Mouse (Mus musculus) adrenal gland, adult 18-20 months (tissue): ENCODE results near the gene 0610010K14Rik. TPM values are rescaled to one million over a fixed set of nuclear protein-coding genes. Genes with fewer than 3 reads are reported as not detected.

Experiments used
- DNase-seq, 2 experiments: peaks; one replicate each; pipeline ENCODE4 v3.0.0; 2021 to 2022; ENCODE audit warnings: low spot score in 2 of 2
- total RNA-seq, 2 experiments: library from RNA; stranded (reverse); gene quantifications; 1 replicate in 1 of 2; 2 replicates in 1 of 2; pipeline ENCODE4 v1.2.3; 2021

Gene 0610010K14Rik
- total RNA-seq, 2 experiments from 2014 or later = 33.7 to 37.3 TPM

DNA sequence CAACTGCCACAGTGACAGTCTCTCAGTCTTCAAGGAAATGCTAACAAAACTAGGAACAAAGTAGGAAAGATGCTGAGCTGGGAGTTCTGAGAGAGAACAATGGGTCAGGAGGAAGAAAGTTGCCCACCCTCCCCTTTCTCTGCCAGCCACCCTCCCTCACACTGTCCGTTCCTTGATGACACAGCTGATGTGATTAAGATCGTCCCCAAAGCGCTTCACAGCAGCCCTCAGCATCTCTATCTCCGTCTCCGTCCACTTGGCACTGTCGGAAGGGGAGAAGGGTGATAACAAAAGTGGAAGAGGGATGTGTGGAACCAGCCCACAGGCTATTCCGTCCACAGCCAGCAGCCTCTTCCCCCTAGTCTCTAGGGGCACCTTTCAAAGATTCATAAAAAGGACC is 997 bp downstream of the 0610010K14Rik start:
- no peak for DNase-seq

DNA sequence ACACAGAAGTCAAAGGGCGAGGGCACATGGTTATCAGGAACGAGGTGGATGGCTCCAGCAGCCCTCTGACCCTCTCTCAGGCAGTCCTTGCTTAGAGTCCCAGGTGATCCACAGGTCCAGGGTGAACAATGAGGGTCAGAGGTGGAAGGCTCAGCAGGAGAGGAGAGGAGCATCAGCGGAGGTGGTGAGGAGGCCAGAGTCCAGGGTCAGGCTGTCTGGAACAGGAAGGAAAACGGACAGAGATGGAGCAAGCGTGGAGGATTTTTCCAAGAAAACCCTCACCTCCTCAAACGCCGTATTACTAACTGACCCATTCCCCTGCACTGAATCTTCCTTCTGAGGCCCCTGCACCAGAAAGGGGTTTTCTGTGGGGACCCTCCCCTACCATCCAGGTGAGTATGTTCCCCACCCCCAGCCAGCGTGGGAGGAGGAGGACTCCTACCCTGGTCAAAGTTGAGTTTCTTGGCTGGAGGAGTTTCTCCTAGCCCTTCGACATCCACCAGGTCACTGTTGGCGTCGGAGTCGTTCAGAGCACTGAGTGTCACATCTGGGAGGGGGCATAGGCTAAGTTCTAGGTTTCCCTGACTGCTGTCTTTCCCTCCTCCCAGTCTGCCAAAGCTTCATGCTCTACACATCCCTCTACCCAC is 2.3 kb downstream of the 0610010K14Rik start:
- no peak for DNase-seq

DNA sequence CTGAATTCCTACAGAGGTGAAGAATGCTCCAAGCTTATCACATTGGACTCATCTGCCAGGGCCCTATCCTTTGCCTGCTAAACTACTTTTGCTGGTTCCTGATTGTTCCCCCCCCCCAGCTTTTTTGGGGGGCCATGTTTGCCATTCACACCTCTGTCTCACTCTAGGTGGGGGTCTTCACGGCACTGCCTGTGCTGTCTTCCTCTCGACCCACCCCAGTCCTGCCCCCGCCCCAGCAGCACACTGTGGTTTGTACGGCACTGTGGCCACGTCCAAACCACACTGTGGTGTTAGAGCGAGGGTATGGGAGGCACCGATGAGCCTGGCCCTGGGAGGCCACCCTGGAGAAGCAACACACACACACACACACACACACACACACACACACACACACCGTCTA is 3.2 kb downstream of the 0610010K14Rik start:
- DNase-seq = no peak

DNA sequence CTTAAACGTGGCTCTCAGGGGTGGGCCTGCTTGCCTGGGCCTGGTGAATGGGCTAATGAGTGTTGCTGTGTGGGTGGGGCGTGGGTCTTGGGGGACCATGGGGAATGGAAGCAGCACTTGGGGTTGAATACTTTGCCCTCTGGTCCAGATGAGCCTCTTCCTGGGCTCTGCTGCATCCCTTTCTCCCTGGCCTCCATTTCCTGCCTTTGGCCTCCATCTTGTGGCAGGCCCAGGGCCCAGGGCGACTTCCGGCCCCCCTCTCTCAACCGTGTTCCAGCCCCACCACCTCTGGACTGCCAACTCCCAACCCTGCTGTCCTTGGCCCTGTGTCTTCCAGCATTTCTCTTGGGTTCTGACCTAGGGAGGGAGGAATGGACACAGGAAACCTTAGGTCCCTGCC is 3.7 kb downstream of the 0610010K14Rik start:
- no peak for DNase-seq

DNA sequence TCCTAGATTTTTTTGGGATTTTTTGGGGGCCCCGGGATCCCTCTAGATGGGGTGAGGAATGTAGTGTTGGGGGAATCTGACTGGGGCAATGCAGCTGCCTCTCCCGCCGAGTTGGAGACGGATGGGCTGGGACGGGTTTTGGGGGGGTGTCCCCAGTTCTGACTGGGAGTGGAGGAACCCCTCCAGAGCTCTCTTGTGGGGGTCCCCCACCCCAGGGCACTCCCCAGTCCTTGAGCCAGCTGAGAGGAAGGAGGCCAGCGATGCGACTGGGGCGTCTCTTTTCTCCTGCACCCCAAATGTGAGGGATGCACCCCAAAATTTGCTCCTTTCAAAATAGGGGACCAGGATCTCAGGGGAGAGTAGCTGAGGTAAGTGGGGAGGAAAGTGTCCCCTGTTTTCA is 4.7 kb downstream of the 0610010K14Rik start:
- DNase-seq = no peak

DNA sequence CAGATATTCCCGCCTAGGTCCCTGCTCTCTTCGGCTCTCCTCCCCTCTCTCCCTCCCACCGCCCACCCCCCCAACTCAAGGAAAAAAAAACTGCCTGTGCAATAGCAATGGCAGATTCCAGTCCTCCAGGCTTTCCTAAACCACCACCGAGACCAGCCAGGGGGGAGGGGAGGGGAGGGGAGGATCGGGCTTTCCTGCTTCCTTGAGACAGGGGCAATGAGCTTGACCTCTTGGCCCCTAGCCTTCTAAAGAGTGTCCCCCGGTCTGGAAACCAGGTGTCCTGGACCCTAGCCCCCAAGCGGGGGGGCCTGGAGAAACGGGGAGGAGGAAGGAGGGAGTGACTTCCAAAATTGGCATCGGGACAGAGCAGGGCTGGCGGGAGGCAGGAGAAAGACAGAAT is 5.2 kb downstream of the 0610010K14Rik start:
- no peak for DNase-seq

DNA sequence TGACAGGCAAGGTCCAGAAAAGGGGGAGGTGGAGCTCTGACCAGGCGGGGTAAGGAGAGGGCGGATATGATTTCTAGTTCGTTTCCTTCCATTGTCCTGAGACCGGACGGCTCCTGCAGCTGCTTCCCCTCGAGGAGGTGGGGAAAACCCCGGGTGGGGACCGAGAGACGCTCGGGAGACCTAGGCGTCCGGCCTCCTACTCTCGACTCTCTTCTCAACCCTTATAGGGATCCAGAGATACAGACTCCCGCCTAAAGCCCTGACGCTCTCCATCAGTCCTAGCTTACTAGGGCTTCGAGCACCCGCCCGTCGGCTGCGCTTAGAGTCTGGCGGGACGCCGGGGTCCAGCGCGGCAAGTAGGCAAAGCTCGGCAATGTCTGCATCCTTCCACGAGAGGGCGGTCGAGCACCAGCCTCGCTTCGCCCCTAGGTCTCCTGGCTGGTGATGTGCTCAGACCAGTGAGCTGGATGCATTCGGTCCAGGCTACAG is 7.4 kb downstream of the 0610010K14Rik start:
- DNase-seq = peak; percentile 75 to 86

DNA sequence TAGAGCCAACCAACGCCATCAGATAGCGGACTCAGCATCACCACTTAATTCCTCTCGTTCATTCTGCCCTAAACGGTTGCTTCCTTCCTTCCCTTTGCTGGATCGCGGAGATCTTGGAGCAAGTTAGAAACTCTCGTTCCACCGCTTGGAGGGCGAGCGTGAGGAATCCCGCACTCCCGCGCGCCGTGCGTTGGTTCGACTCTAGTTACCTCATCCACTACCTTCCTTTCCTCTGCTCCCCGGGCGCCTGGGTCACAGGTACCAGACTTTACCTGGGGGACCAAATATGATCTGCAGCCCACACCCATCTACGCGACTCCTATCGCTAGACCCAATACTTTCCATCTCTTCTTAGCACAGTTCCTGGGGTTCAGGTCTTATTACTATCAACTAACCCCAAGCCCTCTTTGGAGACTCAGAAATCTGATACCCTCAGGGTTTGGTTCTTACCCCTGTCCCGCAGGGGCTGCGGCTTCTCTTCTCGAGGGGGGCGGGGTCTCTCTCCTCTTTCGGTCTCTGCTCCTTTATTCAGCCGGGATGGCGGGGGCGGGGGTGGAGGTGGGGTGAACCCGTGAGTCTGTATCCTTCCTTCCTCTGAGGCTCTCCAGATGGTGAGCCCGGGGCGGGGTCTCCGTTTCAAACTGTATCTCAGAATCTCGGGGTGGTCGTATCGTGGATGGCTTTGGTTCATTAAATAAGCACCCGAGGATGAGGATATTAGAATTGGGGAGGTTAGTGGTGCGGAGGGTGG is 8.3 kb downstream of the 0610010K14Rik start, which contains the start of gene Bcl6b:
Gene Bcl6b, minus strand, starts transcription at position 539 of the 751 bp plus-strand sequence.
- no peak for DNase-seq

DNA sequence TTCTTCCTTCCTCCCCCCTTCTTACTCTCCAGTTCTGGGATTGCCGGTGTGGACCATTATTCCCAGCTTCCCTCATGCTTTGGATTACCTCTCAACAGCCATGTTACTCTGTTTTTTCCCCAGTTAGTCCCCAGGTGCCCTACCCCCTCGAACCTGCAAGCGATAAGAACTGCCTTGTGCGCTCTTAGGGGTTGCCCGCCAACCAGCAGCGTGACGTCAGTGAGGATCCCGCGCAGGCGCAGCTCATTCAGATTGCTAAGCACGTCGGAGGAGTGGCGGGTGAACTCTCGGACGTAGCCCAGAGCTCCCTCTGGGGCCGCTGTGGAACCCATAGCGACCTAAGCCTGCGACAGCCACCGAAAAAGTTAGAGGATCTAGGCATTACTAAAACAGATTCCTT is 8.9 kb downstream of the 0610010K14Rik start:
- DNase-seq = peak; percentile 83

DNA sequence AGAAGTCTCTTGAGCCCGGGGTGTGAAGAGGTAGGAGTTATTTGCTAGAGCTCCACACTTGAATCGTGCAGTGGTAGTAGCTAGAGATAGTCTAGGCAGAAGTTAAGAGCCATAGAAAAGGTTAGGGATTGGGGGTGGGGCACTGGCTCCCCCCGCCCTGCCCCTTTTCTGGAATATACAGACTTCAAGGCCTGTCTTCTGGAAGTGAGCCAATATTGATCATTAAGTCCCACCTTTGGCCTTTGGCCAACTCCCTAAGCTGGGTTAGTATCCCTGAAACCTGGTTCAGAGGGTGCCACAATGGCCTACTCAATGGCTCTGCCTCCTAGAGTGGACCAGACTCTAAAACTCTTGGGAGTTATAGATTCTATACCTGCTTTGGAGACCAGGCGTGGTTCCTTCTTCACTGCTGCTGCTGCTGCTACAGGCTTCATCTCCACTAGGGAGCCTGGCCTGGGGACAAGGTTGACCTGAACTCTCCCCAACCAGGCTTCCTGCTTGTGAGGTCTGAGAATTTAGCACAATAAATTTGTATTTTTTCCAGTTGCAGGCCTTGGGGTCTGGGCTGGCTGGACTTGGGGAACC is 10.0 kb downstream of the 0610010K14Rik start:
- DNase-seq = no peak

DNA sequence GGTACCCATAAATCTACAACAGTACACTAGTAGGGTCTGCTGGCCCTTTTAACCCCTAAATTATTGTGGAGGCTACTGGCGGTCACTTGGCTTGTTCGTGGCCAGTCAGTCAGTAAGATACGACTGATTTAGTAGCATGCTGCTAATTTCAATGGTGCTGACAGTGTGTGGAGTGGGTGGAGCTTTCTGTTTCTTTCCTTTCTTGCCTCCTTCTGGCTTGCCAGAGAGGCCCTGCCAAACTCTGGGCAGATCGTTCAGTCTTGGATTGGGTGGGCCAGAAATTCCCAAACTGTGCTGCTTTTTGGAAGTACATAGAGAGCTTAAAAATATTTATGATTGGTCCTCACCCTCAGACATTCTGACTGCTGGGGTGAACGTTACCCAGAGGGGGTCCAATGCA is 10.6 kb downstream of the 0610010K14Rik start:
- DNase-seq = no peak

DNA sequence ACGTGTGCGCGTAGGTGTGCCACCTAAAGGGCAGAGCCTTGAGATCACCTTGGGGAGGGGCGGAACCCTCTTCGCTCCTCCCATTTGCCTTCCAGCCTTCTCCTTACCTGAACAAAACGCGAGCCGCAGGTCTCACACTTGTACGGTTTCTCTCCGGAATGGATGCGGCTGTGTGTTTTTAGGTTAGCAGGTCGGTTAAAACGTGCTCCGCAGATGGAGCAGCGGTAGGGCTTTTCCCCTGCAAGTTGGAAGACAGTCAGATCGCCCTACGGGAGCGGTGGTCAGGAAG is 11.2 kb downstream of the 0610010K14Rik start:
- DNase-seq = no peak

DNA sequence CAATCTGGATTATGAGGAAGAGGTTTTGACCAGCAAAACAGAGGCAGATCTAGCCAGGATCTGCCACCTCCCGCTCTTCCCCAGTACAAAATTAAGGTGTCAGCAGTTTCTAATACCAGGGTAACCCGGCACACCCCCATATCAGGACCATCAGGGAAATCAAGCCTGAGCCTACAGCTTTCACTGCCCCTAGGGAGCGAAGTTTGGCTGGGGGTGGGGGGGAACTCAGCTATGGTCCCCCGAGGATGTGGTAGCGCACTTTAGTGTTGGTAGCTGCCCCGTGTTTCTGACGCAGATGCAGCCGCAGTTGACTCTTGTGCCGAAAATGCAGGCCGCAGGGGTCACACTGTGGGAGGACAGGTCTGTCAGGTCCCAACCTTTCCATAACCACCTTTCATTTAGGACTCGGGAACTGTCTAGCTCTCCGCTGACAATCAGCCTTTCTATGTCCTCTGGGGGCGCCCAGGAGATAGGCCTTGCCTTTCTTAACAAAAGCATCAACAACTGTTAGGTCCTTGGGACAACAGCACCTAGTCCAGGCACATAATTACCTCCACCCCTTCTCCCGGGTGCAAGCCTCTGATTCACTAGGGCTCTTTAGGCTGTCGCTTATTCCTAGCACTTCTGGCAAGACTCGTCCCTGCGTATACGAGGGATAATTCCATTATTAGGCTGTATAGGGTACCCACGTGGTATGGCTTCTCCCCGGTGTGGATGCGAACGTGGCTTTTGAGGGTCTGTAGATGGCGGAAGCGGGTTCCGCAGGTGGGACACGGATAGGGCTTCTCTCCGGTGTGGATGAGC is 11.7 kb downstream of the 0610010K14Rik start:
- no peak for DNase-seq

DNA sequence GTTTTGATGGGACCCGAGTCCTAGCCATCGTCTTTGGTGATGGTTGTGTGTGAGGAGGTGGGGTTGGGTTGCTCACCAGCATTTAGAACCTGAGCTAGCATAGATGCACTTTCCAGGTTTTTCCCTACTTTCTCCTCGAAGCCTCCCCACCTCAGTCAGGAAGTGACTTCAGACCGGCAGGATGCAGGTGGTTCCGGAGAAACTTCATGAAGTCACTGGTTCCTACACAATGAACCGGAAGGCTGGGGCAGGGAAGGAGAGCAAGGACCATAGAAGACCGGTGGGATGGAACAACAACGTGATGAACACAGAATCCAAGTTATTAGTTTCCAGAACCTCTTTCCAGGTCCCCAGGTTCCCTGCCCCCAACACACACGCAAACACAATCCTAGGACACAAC is 14.0 kb downstream of the 0610010K14Rik start:
- no peak for DNase-seq

DNA sequence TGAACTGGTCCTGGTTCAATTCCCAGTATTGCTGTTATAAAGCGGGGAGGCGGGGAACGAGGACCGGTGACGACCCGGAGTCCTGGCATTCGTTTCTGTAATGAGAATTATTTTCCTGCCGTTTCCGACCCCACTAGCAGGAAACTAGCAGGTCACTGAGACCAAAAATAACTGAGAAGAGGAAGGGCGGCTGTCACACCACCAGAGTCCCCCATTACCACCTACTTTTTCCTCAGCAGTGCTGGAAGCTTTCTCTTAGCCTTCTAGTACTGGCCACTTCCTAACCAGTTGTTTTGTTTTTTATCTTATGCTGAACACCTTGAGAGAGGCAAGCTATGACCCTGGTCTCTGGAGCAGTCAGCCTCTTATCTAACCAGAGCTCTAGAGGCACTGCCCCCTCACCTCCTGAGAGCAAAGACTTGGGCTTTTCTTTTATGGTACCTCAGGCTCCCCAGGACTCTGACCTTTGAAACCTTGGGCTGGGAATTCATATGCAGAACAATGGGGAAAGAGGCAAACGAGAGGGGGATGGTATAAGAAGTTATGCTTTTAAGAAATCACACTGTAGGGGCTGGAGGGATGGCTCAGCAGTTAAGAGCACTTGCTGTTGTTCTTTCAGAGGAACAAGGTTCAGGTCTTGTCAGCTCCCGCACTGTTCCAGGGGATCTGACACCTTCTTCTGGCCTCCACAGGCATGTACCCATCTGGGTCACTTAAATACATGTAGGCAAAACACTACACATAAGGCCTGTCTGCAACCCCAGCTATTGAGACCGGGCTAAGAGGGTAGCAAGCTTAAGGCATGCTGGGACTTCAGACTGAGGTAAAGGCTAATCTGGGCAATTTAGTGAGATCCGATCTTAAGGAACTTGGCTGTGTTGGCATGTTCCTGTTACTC is 15.9 kb downstream of the 0610010K14Rik start:
- no peak for DNase-seq

DNA sequence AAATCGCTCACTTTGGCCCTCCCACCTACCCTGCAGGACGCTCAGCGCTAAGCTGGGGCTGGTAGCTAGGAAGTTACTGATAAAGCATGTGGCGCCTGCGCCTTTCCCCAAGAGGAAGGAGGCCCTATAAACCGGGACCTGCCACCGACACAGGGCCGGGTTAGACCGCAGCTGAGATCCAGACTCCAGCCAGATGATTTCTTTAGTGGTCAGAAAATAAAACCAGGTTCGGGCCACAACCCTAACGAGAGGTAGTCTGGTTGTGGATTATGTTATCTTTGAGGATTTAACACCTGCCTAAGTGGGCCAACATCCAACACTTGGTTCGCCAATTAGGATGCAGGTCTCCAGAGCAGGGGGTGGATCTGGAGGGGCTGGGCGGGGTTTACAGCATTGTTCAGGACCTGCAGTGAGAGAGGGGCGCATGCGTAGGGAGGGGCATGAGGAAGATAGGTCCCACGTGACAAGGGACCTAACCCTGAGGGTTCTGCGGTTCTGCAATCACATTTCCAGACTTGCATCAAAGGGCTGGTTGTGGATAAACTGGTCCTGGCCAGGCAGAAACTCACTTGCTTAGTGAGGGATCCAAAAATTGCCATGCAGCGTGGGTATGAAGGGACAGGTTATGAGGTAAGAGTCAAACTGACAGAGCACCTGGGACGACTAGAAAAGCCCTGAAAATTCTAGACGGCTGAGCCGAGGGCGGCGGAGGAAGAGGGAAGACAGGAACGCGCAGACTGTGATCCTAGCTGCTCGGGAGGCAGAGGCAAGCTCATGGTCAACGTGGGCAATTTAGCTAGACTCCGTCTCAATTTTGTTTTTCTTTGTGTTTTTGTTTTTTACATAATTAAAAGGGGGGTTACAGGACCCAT is 16.7 kb downstream of the 0610010K14Rik start, which contains the start of gene Slc16a13:
Gene Slc16a13, minus strand, starts transcription at position 334 of the 872 bp plus-strand sequence.
- peak; percentile 83 for DNase-seq

DNA sequence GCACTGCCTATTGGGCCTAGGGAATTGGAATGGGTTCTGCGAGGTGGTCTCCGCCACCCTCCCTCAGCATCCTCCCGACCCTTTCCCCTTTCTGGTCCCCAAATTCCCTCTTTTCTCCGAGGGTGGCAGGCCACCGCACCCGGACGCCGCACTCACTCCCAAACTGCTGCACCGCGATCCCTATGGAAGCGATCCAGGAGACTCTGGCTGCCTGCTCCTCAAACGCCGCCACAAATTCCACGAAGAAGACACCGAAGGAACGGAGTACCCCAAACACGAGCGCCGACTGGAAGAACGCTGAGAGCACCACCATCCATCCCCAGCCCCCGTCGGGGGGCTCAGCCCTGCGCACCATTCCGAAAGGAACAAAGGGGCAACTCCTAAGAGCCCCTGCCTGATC is 17.4 kb downstream of the 0610010K14Rik start:
- peak in 1 of 2 experiments; percentile 43 for DNase-seq

DNA sequence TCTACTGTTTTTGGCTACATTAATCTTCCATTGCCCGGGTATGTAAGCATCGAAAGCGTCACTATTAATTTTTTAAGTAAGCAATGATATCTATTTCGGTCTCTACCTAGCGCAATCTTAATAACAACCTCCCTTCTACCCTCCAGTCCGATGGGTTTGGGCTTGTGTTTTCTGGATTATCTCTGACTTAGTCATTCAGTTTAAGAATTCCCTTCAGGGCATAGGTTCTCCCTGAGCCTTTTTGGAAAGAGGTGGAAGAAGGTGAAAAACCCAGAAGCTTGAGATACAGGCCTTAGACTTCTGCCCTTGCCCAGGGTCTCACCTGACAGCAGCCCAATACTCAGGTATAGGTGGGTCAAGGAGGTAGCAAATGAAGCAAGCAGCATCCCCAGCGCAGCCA is 17.8 kb downstream of the 0610010K14Rik start:
- no peak for DNase-seq

DNA sequence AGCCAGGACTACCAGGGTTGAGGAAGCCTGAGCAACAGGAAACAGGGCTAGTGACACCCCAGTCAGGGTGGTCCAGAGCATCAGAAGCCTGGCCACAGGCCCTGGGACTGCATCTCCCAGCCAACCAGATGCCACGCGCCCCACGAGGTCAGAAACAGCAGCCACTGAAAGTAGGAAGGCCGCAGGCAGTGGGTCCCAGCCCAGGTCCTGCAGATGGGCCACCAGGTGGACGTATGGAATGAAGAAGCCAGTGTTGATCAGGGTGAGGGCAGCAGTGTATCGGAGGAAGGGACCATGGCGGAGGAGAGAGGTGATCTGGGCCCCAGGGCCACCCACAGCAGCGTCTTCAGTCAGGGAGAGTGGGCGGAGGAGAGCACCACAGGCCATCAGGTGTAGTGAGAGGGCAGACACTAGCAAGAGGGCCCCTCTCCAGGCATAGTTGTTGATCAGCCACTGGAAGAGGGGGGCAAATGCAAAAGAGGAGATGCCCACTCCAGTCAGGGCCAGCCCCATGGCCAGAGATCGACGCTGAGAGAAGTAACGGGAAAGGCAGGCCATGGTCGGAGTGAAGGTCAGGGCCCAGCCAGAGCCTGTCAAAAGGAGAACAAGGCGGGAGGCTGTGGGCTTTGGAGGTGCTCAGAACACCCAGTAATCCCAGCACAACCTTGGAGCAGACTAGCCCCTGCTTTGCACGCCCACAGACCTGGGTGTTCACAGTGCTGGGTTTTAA is 18.8 kb downstream of the 0610010K14Rik start:
- no peak for DNase-seq
